Comparison of ENCODE assay signal across 21 mouse cellular contexts in the genomic region with DNA sequence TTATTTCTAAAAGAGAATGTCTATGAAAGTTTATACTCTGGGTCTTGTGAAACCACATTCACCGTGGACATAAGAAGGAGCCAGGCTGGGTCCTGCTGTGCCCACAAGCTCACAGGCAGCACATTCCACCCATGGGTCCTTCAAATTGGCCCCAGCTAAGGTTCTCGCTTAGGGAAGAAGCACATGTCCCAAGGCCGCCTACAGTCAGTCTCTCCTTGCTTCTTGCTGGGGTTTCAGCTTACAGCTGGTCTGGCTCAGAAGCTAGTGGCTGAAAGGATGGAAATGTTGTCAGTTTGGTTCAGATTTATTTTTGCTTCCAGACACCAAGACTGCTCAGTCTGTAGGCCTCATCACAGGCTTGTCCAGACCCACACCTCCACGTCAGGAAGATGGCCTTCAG.
"Had no signal": no experiment of that assay in that cellular context is flagged by ENCODE, and none has a peak within 500 bp of the region (broad histone marks: within the 10 kb centered on the region; RNA-seq: fewer than 3 reads in every experiment).

No protein-coding gene starts in this region.

- DNase-seq: kidney, adult 18-20 months; kidney, adult 9 months; kidney, postnatal 14 days; kidney, postnatal 4 days; lung, adult 18-20 months; lung, postnatal 10 days; lung, postnatal 36 days; midbrain, embryonic 14.5 days; right cerebral cortex, postnatal 14 days; right cerebral cortex, postnatal 4 days; thymus, adult 2 months; thymus, postnatal 14 days; thymus, postnatal 4 days had no signal

- H3K4me3 ChIP-seq: limb, embryonic 15.5 days; liver, embryonic 15.5 days; lung, embryonic 15.5 days; megakaryocyte, embryonic 14.5 days; midbrain, embryonic 10.5 days; neural tube, embryonic 13.5 days had no signal

- ATAC-seq: intestine, embryonic 16.5 days had no signal

- H3K27ac ChIP-seq: limb, embryonic 15.5 days; liver, embryonic 15.5 days; lung, embryonic 15.5 days; midbrain, embryonic 10.5 days; neural tube, embryonic 13.5 days; stomach, postnatal 0 days had no signal
